Mouse (Mus musculus) heart, postnatal 36 days (tissue): ENCODE measurements around the gene Shroom3. TPM values are rescaled to one million over a fixed set of nuclear protein-coding genes. Genes with fewer than 3 reads are reported as not detected.
A peak's percentile ranks its signal among the peaks of the same experiment; 100 is the strongest.

Experiments
- DNase-seq, 2 experiments: peaks; one replicate each; pipeline ENCODE4 v3.0.0; 2021 to 2022
- intact Hi-C: fragments of 180-260 bp; cut with DNase I; formaldehyde crosslinking; loops from one replicate; pipeline ENCODE4 v1.15.1; 2025
- total RNA-seq, 2 experiments: library from RNA; stranded (reverse); gene quantifications; 2 replicates each; pipeline ENCODE4 v1.2.3; 2021

Gene Shroom3
- total RNA-seq, 2 experiments from 2014 or later: 40.0 to 48.9 TPM

DNA sequence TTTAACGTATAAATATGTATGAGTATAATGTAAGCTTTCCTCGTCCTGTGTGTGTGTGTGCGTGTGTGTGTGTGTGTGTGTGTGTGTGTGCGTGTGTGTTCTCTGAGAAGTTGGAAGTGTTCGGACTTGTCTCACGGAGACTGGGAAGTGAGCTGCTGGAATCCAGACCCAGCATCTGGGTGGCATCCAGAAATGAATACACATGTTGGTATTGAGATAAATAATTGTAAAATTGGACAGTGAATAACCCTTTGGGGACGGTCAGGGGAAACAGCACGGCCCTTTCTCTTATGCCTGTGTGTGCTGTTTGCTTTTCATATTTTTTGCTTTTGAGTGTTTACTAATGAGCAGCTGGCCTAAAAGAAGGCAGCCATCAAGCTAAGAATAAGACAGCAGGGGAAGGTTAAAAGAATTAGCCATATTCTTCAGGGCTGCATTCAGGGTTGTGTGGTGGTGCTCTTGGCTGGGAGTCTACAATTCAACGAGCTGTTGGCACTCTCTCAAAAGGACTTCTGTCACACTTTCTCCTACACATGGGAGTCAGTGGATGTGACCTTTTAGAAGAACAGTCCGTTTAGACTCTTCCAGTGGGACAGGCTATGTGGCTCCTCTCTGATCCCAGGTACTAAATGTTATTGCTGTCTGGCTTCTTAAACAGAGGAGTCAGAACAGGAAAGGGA is 11.2 kb downstream of the Shroom3 start:
- intact Hi-C loops: no loop called here
- no peak for DNase-seq

DNA sequence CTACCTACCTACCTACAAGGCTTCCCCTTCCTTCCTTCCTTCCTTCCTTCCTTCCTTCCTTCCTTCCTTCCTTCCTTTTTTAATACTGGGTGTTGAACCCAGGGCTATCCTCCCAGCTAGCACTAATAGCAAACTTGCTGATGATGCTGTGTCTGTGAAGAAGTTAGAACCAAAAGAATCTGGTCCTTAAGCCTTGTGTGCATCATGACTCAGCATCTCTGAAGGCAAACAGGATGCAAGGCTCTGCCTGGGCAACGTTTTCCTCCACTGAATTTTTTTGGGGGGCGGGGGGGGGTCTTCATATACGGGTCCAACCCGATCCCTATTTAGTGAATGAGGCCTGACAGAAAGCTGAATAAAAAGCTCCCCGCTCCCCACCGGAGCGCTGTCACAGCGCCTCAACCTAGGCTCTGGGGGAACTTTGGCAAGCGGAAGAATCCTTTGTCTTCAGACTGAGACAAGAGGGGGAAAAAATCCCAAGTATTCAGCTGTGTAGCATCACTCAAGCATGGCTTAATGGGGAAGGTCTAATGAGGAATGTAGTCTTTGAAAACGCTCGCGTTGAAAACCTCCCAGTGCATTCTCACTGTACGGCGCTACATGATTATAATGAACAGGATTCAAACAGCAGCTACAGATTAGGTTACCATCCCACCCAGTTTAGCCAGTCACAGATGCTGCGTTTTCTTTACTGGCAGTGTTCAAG is 15.0 kb downstream of the Shroom3 start:
- intact Hi-C loops: no loop called here
- no peak for DNase-seq

DNA sequence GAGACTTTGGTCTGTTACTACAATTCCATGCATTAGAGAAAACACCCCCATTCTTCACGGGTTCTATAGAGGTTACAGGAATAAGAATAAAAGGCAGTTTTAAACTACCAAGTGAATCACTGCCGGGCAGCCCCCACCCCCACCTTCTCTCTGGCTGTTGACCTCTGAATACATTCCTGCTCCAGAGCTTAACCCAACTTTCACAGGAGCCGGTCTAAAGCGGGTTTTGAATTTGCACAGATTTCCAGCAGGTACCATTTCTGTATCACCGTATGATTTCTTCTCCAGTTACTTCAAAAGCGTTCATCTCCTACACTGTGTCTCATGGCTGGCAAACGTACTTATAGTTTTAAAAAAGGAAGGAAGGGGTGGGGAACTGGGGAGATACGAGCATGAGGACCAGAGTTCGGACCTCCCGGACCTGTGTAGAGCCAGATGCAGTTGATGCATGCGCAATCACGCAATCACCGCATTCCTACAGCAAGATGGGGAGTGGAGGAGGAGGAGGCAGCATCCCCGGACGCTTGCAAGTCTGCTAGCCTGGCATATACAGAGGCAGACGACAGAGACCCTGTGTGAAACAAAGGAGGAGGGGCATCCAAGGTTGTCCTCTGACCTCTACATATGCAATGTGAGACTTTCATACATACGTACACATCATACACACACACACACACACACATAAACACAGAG is 15.7 kb downstream of the Shroom3 start:
- no peak for DNase-seq
- intact Hi-C loops: no loop called here

- no peak for DNase-seq
- intact Hi-C loops: no loop called here
Measured at GRCm38 (mm10) chr5:92701750-92702149, 18.5 kb downstream of the Shroom3 start.

DNA sequence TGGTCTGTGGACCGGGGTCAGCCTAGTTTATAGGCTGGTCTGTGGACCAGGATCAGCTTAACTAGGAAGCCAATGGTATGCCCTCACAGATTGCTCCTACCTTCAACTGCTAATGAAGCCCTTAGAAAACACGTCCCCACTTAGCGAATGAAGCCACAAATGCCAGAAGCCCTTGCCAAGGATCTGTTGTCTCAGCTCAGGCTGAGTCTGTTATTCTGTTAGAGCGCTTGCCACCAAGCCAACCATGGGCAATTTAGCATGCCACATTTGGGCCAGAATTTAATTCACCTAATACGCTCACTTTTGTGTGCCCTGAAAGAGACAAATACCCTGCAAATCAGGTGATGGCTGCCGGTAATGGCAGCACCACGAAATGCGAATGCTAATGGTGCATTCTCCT is 20.4 kb downstream of the Shroom3 start:
- DNase-seq: no peak
- intact Hi-C loops: no loop called here

- intact Hi-C loops: no loop called here
- DNase-seq: no peak
Measured at GRCm38 (mm10) chr5:92707921-92708491, 24.8 kb downstream of the Shroom3 start.

- no peak for DNase-seq
- intact Hi-C loops: no loop called here
Measured at GRCm38 (mm10) chr5:92710779-92711178, 27.5 kb downstream of the Shroom3 start.

- intact Hi-C loops: no loop called here
- no peak for DNase-seq
Measured at GRCm38 (mm10) chr5:92711666-92712290, 28.5 kb downstream of the Shroom3 start.

DNA sequence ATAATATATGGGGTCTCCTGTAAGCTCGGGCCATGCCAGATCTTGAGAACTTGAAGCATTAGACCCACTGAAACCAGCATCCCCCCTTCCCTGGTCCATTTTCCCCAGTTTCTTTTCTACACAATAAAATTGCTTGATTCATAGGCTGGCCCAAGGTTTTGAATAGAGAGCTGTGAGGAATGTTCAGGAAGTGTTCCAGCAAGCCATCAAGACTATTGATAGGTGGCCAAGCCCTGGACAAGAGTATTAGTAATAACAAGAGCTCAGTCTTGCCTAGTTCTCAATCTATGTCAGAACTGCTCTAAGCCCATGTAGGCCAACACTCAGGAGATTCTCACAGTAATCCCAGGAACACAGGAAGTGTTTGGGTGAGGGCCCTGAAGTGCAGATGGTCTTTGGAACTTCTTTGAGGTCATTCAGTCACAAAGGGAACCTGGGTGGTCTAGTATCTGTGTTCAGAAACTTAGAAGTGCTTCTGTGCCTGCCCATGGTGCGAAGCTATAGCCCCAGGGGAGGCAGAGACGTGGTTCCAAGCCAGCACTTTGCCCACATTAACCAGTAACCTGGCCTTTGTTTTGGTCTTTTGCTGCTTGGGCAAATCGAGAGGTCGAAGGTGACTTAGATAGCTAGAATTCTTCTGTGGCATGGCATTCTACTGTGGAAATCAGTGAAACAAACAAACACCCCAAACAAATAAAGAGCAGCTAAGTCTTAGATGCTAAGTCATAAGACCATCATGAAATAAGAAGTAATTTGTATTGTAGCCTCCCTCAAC is 29.6 kb downstream of the Shroom3 start:
- no peak for DNase-seq

DNA sequence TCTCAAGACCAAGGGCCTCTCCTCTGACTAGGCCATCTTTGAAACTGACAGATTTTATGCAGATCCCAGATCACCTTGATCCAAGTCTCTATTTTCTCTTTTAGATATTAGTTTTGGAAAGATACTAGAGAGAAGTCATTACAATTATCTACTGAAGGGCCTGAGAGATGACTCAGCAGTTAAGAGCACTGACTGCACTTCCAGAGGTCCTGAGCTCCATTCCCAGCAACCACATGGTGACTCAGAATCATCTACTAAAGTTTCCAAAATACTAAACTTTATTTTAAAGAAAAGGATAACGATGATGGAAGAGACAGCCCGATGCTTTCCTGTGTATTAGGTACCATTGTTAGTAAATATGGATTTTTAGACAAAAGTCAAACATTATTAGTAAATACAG is 31.7 kb downstream of the Shroom3 start:
- intact Hi-C loops: no loop called here
- DNase-seq: no peak

More for the DNA sequence above, 29.6 kb downstream of the Shroom3 start:
- intact Hi-C loops: no loop called here

DNA sequence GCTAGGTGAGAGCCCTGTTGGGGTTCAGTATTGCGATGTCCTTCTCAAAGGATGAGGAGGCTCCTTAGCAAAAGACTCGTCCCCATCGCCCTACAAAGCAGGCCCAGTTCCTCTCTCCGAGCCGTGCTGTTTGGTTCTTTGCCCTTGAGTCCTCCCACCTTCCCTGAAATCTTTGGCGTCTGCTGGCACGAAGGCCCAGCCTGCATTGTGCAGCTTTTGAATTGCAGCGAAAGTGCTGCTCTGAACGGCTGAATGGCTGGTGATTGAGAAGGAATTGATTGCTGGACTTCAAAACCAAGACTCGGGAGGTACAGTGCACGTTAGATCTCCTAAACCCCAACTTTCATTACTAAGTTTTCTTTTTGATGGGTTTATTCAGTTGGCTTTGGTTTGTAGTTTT is 32.1 kb downstream of the Shroom3 start:
- no peak for DNase-seq
- intact Hi-C loops: no loop called here

- intact Hi-C loops: no loop called here
- DNase-seq: no peak
Measured at GRCm38 (mm10) chr5:92715890-92716289, 32.7 kb downstream of the Shroom3 start.

- intact Hi-C loops: no loop called here
- no peak for DNase-seq
Measured at GRCm38 (mm10) chr5:92717666-92718360, 34.6 kb downstream of the Shroom3 start.

GRCm38 (mm10) chr5:92718856-92719255 is 35.6 kb downstream of the Shroom3 start:
- intact Hi-C loops: no loop called here
- no peak for DNase-seq

DNA sequence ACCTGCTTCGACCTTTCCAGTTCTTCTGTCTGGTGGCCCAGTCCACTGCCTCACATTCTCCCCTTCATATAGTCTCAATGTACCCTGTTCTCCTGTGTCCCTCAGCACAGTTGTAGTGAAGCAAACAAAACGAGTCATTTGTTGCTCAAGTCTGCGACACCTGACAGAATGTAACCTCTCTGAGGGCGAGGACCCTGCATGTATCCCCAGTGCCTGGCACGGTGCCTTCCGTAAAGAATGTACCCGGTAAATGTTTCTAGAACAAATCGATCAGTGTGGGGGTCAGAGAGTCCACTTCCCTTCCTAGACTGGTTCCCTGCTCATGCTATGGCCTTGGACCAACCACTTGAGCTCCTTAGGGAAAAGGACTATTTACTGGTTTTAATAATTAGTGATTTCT is 38.4 kb downstream of the Shroom3 start:
- DNase-seq: no peak
- intact Hi-C loops: loop anchor here (10.0 kb wide), 2 partner anchors 363 to 603 kb away; no protein-coding TSS in a partner anchor

GRCm38 (mm10) chr5:92725935-92726334 is 42.7 kb downstream of the Shroom3 start:
- DNase-seq: peak; percentile 30 to 58
- intact Hi-C loops: loop anchor here (1.0 to 10.0 kb wide), 5 partner anchors 47 to 599 kb away; no protein-coding TSS in a partner anchor

DNA sequence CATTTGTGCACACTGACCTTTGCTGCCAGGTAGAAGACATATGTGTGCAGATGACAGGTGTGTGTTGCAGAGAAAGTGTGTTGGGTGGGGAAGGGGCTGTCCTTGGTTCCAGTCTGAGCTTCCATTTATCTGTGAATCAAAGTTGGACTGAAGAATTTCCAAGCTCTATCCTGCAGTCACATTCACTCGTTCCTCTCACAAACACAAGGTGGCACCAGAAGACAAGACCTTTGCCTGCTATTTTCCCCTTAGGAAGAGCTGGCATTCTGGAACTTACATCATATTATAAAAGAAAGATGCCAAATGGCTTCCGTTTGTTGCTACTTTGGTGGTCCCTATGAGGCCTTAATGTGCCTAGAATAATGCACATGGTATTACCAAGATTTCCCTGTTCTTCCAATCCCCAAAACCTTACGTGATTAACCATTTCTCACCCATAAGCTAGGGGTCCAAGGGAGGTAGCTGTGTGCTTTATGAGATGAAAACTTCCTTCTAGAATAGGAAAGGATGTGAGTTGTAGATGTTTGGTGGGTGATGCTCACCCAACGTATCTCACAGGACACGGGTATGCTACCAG is 45.1 kb downstream of the Shroom3 start:
- peak; percentile 32 to 56 for DNase-seq
- intact Hi-C loops: loop anchor here (1.0 to 10.0 kb wide), 6 partner anchors 144 to 596 kb away; no protein-coding TSS in a partner anchor

GRCm38 (mm10) chr5:92729221-92729620 is 46.0 kb downstream of the Shroom3 start:
- intact Hi-C loops: loop anchor here (5.0 to 10.0 kb wide), 4 partner anchors 267 to 596 kb away; no protein-coding TSS in a partner anchor
- DNase-seq: no peak

DNA sequence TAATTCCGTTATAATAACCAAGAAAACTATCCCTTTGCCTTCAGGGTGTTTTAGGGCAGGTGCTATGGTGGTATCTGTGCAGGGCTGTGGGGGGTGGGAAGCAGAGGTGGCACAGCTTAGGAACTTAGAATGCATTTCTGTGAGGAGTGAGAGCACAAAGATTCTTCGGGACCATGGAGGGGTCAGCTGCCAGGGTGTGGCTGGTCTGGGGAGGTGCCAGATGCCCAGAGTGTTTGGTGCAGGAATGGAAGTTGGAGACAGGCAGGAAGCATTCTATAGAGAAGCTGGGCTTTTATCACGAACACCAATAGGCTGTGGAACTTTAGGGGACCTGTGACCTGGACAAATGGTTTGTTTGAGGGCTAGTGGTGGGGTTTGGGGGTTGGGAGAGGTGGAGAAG is 58.6 kb downstream of the Shroom3 start:
- intact Hi-C loops: no loop called here
- no peak for DNase-seq
